Mouse (Mus musculus) hindbrain, embryonic 12.5 days (tissue): Measurements from ENCODE around the gene Lpcat2. TPM values are rescaled to one million over a fixed set of nuclear protein-coding genes. Genes with fewer than 3 reads are reported as not detected.
A peak's percentile ranks its signal among the peaks of the same experiment; 100 is the strongest.

Source experiments
- ATAC-seq: fragments of 200-750 bp; cut with Nextera tagmentation; 2 replicates; pipeline ENCODE4 v1.8.0; 2017; ENCODE audit warnings: moderate TSS enrichment; ENCODE audit not compliant: low FRiP score
- H3K27ac ChIP-seq: fragments of 300-500 bp; sonication (generic); 2 replicates; pipeline ENCODE4 v1.5.1; 2016; ENCODE audit warnings: mild to moderate bottlenecking
- H3K27me3 ChIP-seq: fragments of 300-500 bp; sonication (generic); 2 replicates; pipeline ENCODE4 v1.6.1; 2016; ENCODE audit warnings: mild to moderate bottlenecking
- H3K36me3 ChIP-seq: fragments of 300-500 bp; sonication (generic); 2 replicates; pipeline ENCODE4 v1.6.1; 2016; ENCODE audit warnings: mild to moderate bottlenecking
- H3K4me1 ChIP-seq: fragments of 300-500 bp; sonication (generic); 2 replicates; pipeline ENCODE4 v1.6.1; 2016
- H3K4me2 ChIP-seq: fragments of 300-500 bp; sonication (generic); replicated peaks from 2 replicates; pipeline ENCODE4 v1.6.1; 2016; ENCODE audit warnings: mild to moderate bottlenecking
- H3K4me3 ChIP-seq: fragments of 300-500 bp; sonication (generic); 2 replicates; pipeline ENCODE4 v1.5.1; 2016; ENCODE audit warnings: mild to moderate bottlenecking
- H3K9ac ChIP-seq: fragments of 300-500 bp; sonication (generic); 2 replicates; pipeline ENCODE4 v1.6.1; 2016; ENCODE audit warnings: mild to moderate bottlenecking, moderate library complexity
- H3K9me3 ChIP-seq: fragments of 300-500 bp; sonication (generic); replicated peaks from 2 replicates; pipeline ENCODE4 v1.6.1; 2016; ENCODE audit warnings: mild to moderate bottlenecking
- WGBS: fragments of 180-500 bp; shearing (Covaris S2); methylation state at CpG from one replicate; pipeline ENCODE4 v1.1.7; 2016; 5-methylcytosine and 5-hydroxymethylcytosine counted together
- polyA plus RNA-seq: library from polyadenylated mRNA; unstranded; fragments of >200 nt; fragmentation: Nextera tagmentation; extraction: Ambion mirVana; gene quantifications from 2 replicates; pipeline ENCODE4 v1.2.1, GENCODE M21; 2016

The Lpcat2 gene
- polyA plus RNA-seq, 1 experiment from 2014 or later: 9.2 TPM

- Histone ChIP-seq H3K4me3 (no peak overlapping the region), H3K36me3 (0 out of 2 replicates have a peak, but pooled peaks cover 15% of the 10 kb centered on the region), H3K4me2 (no peak overlapping the region), H3K27me3 (no peaks in the 10 kb centered on the region), H3K27ac (no peak overlapping the region), H3K9ac (no peak overlapping the region), H3K9me3 (no peaks in the 10 kb centered on the region), H3K4me1 (no peaks in the 10 kb centered on the region)
- ATAC-seq: no peak
- WGBS: 92% methylated on average over 11 of the region's 11 CpGs
Measured at GRCm38 (mm10) chr8:92835901-92836300, 19.2 kb upstream of the Lpcat2 start.

DNA sequence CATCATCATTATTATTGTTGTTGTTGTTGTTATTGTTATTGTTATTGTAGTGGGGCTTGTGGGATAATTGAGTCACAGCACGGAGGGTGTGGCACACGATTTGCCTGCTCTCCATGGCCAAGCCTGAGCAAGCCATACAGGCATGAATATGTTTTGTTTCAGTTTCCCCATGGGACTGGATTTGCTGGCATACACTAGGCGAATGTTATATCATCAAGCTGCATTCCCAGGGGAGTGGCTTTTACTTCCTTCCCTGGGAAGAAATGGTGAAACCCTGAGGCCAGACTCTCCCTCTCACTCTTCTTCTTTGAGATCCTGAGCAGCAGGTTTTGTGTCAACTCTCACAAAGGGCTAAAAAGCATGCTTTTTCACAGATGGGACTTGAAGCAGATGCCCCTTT lies 16.5 kb upstream of the Lpcat2 start:
- Histone ChIP-seq H3K36me3 (0 out of 2 replicates have a peak, but pooled peaks cover 11% of the 10 kb centered on the region), H3K9me3 (no peaks in the 10 kb centered on the region), H3K27ac (no peak overlapping the region), H3K9ac (no peak overlapping the region), H3K4me3 (no peak overlapping the region), H3K4me2 (no peak overlapping the region), H3K27me3 (no peaks in the 10 kb centered on the region), H3K4me1 (no peaks in the 10 kb centered on the region)
- 76% methylated on average over 3 of the region's 3 CpGs for WGBS
- no peak for ATAC-seq

- ATAC-seq: no peak
- WGBS: 92% methylated on average over 8 of the region's 8 CpGs
- Histone ChIP-seq H3K36me3 (peaks cover 15% of the 10 kb centered on the region), H3K9me3 (no peaks in the 10 kb centered on the region), H3K4me3 (no peak overlapping the region), H3K4me2 (no peak overlapping the region), H3K9ac (no peak overlapping the region), H3K27ac (no peak overlapping the region), H3K27me3 (no peaks in the 10 kb centered on the region), H3K4me1 (no peaks in the 10 kb centered on the region)
Measured at GRCm38 (mm10) chr8:92839161-92839560, 16.0 kb upstream of the Lpcat2 start.

GRCm38 (mm10) chr8:92839876-92840275 lies 15.3 kb upstream of the Lpcat2 start:
- H3K4me2 ChIP-seq: no peak overlapping the region
- no peaks in the 10 kb centered on the region for H3K27me3 ChIP-seq
- no peak overlapping the region for H3K4me3 ChIP-seq
- no peaks in the 10 kb centered on the region for H3K9me3 ChIP-seq
- H3K9ac ChIP-seq: no peak overlapping the region
- H3K27ac ChIP-seq: no peak overlapping the region
- ATAC-seq: no peak
- peaks cover 16% of the 10 kb centered on the region for H3K36me3 ChIP-seq
- no peaks in the 10 kb centered on the region for H3K4me1 ChIP-seq
- WGBS: 92% methylated on average over 7 of the region's 7 CpGs

DNA sequence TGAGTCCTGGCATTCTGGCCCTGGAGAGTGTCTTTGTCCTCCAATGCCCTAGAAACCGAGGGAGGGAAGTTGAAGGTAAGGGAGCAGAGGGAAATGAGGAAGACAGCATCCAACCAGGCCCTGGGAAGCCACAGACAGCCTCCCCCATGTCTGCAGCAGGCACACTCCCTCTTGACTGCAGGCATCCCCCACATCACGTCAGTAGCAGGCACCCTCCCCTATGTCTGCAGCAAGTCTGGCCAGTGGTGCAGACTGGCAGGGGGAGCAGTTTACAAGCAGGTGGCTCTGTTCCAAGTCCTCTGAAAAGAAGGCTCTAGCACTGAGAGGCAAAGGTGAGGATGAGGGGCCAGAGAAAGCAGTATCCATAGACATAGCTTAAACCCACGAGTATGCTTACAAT lies 8.5 kb upstream of the Lpcat2 start:
- Histone ChIP-seq H3K4me3 (no peak overlapping the region), H3K27ac (peak overlapping the region; percentile 64), H3K9me3 (no peaks in the 10 kb centered on the region), H3K9ac (no peak overlapping the region), H3K27me3 (no peaks in the 10 kb centered on the region), H3K4me1 (peaks cover 34% of the 10 kb centered on the region), H3K4me2 (0 out of 2 replicates have a peak overlapping the region, but pooled peaks have one; percentile 4), H3K36me3 (peaks cover 5% of the 10 kb centered on the region)
- ATAC-seq: peak; percentile 61; the same call in 1 of the 2 replicates
- WGBS: 40% methylated on average over 3 of the region's 3 CpGs

GRCm38 (mm10) chr8:92847299-92847698 lies 7.8 kb upstream of the Lpcat2 start:
- ATAC-seq: 0 out of 2 replicates have a peak, but pooled peaks have one; percentile 41
- Histone ChIP-seq H3K4me3 (no peak overlapping the region), H3K4me1 (peaks cover 34% of the 10 kb centered on the region), H3K4me2 (0 out of 2 replicates have a peak overlapping the region, but pooled peaks have one; percentile 4), H3K9ac (no peak overlapping the region), H3K9me3 (no peaks in the 10 kb centered on the region), H3K36me3 (peaks cover 5% of the 10 kb centered on the region), H3K27ac (peak overlapping the region; percentile 64), H3K27me3 (no peaks in the 10 kb centered on the region)
- 37% methylated on average over 9 of the region's 9 CpGs for WGBS

GRCm38 (mm10) chr8:92849261-92849660 lies 5.9 kb upstream of the Lpcat2 start:
- ATAC-seq: no peak
- no peak overlapping the region for H3K27ac ChIP-seq
- H3K4me1 ChIP-seq: peaks cover 36% of the 10 kb centered on the region

DNA sequence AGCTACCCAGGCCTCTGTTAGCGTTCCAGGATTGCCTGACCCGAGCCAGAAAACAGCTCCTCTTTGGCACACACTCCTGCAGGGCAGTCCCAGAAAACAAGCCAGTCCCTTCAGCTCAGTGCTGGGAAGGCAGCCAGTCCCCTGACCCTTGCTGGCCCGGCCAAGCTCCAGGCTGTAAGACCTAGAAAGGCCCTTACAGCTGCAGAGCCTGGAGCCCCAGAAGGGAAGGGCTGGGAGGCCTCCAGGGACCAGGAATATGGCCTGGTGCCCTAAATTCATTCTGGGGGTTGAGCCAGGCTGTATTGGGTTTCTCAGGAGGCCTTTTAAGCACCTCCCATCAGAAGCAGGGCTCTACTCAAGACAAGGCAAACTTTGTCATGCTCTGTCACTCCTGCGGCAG lies 4.9 kb upstream of the Lpcat2 start:
- H3K4me1 ChIP-seq: peaks cover 36% of the 10 kb centered on the region
- peak overlapping the region; percentile 55; the same call in 1 of the 2 replicates for H3K27ac ChIP-seq

More at GRCm38 (mm10) chr8:92849261-92849660, 5.9 kb upstream of the Lpcat2 start:
- no peak overlapping the region for H3K9ac ChIP-seq
- peaks cover under 1% of the 10 kb centered on the region; the same call in 1 of the 2 replicates for H3K36me3 ChIP-seq
- 45% methylated on average over 6 of the region's 6 CpGs for WGBS
- no peak overlapping the region for H3K4me3 ChIP-seq
- H3K27me3 ChIP-seq: peaks cover under 1% of the 10 kb centered on the region; the same call in 1 of the 2 replicates
- no peak overlapping the region for H3K4me2 ChIP-seq
- no peaks in the 10 kb centered on the region for H3K9me3 ChIP-seq

GRCm38 (mm10) chr8:92851381-92851780 lies 3.8 kb upstream of the Lpcat2 start:
- no peak overlapping the region for H3K27ac ChIP-seq
- 79% methylated on average over 3 of the region's 3 CpGs for WGBS
- H3K36me3 ChIP-seq: no peaks in the 10 kb centered on the region
- H3K4me1 ChIP-seq: peaks cover 30% of the 10 kb centered on the region
- H3K9me3 ChIP-seq: 0 out of 2 replicates have a peak, but pooled peaks cover under 1% of the 10 kb centered on the region
- no peak overlapping the region for H3K9ac ChIP-seq
- no peak overlapping the region for H3K4me2 ChIP-seq
- peaks cover 10% of the 10 kb centered on the region; the same call in 1 of the 2 replicates for H3K27me3 ChIP-seq
- H3K4me3 ChIP-seq: no peak overlapping the region
- no peak for ATAC-seq

More for the DNA sequence above, 4.9 kb upstream of the Lpcat2 start:
- H3K9me3 ChIP-seq: no peaks in the 10 kb centered on the region
- ATAC-seq: no peak
- no peak overlapping the region for H3K4me2 ChIP-seq
- 69% methylated on average over 4 of the region's 4 CpGs for WGBS
- no peak overlapping the region for H3K9ac ChIP-seq
- H3K36me3 ChIP-seq: no peaks in the 10 kb centered on the region
- H3K4me3 ChIP-seq: no peak overlapping the region
- H3K27me3 ChIP-seq: peaks cover 6% of the 10 kb centered on the region; the same call in 1 of the 2 replicates

DNA sequence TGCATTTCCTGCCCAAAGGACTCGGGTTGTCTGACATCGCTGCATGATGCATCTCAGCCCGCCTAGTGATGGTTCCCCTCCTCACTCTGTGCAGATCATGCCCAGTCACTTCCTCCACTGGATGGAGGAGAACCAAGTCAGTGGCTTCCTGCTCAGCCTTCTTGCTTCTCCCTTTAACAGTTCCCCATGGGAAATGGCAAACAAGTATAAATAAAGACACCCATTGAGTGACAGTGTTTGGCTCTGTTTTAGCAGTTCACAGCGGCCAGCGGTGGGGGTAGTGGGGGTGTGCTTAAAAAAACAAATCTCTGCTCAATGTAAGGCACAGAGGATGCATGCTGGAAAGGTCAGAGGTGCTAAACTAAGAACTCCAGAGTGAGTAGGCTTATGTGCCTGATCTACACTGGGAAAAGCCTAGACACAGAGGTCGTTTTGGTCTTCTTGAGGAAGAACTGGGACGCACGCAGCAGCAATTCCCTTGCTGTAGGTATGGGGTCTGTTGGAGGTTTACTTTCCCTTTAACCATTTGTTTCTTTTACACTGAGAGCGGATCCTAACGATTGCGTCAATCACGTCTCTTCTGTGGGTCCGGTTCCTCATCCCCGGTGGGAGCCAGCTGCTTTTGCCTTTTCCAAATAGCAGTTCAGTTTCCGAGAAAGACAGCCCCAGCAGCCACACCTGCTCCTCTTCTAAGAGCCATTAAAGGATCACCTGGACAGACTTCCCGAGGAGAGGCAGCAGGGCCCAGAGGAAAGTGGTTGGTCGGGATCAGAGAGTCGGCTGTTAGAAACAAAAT lies 1.8 kb upstream of the Lpcat2 start:
- H3K27me3 ChIP-seq: peaks cover 10% of the 10 kb centered on the region; the same call in 1 of the 2 replicates
- WGBS: 54% methylated on average over 18 of the region's 18 CpGs

GRCm38 (mm10) chr8:92854673-92855072 lies 466 bp upstream of the Lpcat2 start:
- Histone ChIP-seq H3K36me3 (no peaks in the 10 kb centered on the region), H3K27ac (no peak overlapping the region), H3K27me3 (peaks cover 10% of the 10 kb centered on the region; the same call in 1 of the 2 replicates), H3K9me3 (0 out of 2 replicates have a peak, but pooled peaks cover 2% of the 10 kb centered on the region), H3K4me1 (peaks cover 16% of the 10 kb centered on the region), H3K9ac (no peak overlapping the region), H3K4me2 (peak overlapping the region; percentile 74), H3K4me3 (no peak overlapping the region)
- 88% methylated on average over 3 of the region's 3 CpGs for WGBS
- ATAC-seq: no peak

More for the DNA sequence above, 1.8 kb upstream of the Lpcat2 start:
- ATAC-seq: no peak
- 0 out of 2 replicates have a peak, but pooled peaks cover 2% of the 10 kb centered on the region for H3K9me3 ChIP-seq
- H3K4me2 ChIP-seq: no peak overlapping the region
- no peak overlapping the region for H3K27ac ChIP-seq
- peaks cover 16% of the 10 kb centered on the region for H3K4me1 ChIP-seq
- H3K9ac ChIP-seq: no peak overlapping the region
- H3K36me3 ChIP-seq: no peaks in the 10 kb centered on the region
- H3K4me3 ChIP-seq: no peak overlapping the region

DNA sequence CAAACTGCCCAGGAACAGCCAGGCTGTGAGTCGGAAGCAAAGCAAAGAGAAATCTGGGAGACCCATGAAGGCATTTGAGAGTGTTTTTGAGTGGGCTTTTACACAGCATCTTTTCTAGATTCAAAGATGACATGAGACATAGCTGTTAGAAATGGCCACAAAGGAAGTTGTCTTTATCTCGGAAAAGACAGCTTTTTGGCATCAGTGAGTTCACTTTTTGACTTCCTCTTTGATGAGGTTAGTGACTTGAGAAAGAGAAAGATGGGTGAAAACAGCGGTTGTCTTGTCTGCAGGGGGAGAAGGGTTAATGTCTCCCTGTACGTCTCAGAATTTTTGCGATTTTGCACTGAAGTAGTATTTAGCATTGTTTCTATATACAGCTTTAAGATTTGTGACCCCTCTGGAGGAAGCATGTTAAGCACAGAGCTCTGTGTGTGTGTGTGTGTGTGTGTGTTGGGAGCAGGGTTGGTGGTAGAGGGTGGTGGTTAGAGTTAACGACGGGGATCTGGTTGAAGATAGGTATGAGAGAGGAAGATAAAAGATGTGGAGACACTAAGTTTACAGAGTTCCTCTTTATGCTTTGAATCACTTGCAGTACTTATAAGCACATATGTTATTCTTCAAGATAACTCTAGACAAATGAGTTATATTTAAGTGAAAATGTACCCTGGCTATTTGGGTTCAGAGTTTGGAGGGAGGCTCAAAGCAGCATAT lies 1.3 kb downstream of the Lpcat2 start:
- WGBS: 89% methylated on average over 7 of the region's 7 CpGs
- Histone ChIP-seq H3K4me2 (peak overlapping the region; percentile 74), H3K27me3 (peaks cover 10% of the 10 kb centered on the region; the same call in 1 of the 2 replicates), H3K9me3 (0 out of 2 replicates have a peak, but pooled peaks cover 2% of the 10 kb centered on the region), H3K36me3 (no peaks in the 10 kb centered on the region), H3K4me1 (peaks cover 2% of the 10 kb centered on the region; the same call in 1 of the 2 replicates), H3K27ac (no peak overlapping the region), H3K4me3 (peak overlapping the region; percentile 62; the same call in 1 of the 2 replicates), H3K9ac (no peak overlapping the region)
- ATAC-seq: no peak
